Mouse (Mus musculus) heart, embryonic 16.5 days (tissue): ENCODE measurements around the gene Hoxa3. TPM values are rescaled to one million over a fixed set of nuclear protein-coding genes. Genes with fewer than 3 reads are reported as not detected.

Experiments
- ATAC-seq: fragments of 200-750 bp; cut with Nextera tagmentation; replicated peaks from 2 replicates; pipeline ENCODE4 v1.8.0; 2017; ENCODE audit warnings: moderate number of reproducible peaks; ENCODE audit not compliant: insufficient read depth, low FRiP score; ENCODE audit errors: extremely low read depth
- H3K27ac ChIP-seq: fragments of 300-500 bp; sonication (generic); 2 replicates; pipeline ENCODE4 v1.5.1; 2014; ENCODE audit warnings: mild to moderate bottlenecking, low read length, control low read depth, moderate library complexity
- H3K27me3 ChIP-seq: fragments of 300-500 bp; sonication (generic); 2 replicates; pipeline ENCODE4 v1.6.1; 2014; ENCODE audit warnings: low read length, mixed read lengths; ENCODE audit not compliant: control insufficient read depth, insufficient read depth
- H3K36me3 ChIP-seq: fragments of 300-500 bp; sonication (generic); 2 replicates; pipeline ENCODE4 v1.6.1; 2014; ENCODE audit not compliant: control insufficient read depth, insufficient read depth
- H3K4me1 ChIP-seq: fragments of 300-500 bp; sonication (generic); 2 replicates; pipeline ENCODE4 v1.6.1; 2014; ENCODE audit warnings: low read length, mixed read lengths; ENCODE audit not compliant: control insufficient read depth, insufficient read depth
- H3K4me2 ChIP-seq: fragments of 300-500 bp; sonication (generic); 2 replicates; pipeline ENCODE4 v1.6.1; 2014; ENCODE audit warnings: low read depth, mild to moderate bottlenecking, control low read depth, low read length
- H3K4me3 ChIP-seq: fragments of 300-500 bp; sonication (generic); 2 replicates; pipeline ENCODE4 v1.5.1; 2014; ENCODE audit warnings: mild to moderate bottlenecking, control low read depth, low read length
- H3K9ac ChIP-seq: fragments of 300-500 bp; sonication (generic); 2 replicates; pipeline ENCODE4 v1.6.1; 2014; ENCODE audit warnings: low read length, control low read depth
- H3K9me3 ChIP-seq: fragments of 300-500 bp; sonication (generic); replicated peaks from 2 replicates; pipeline ENCODE4 v1.6.1; 2016; ENCODE audit warnings: low read length; ENCODE audit not compliant: control insufficient read depth
- WGBS: fragments of 180-500 bp; shearing (Covaris S2); extraction: QIAGEN DNeasy Blood & Tissue Kit; methylation state at CpG from one replicate; pipeline ENCODE4 v1.1.7; 2014; 5-methylcytosine and 5-hydroxymethylcytosine counted together
- polyA plus RNA-seq: library from polyadenylated mRNA; unstranded; fragments of >200 nt; fragmentation: Nextera tagmentation; extraction: Ambion mirVana; gene quantifications from 2 replicates; pipeline ENCODE4 v1.2.1, GENCODE M21; 2015

Gene Hoxa3
- polyA plus RNA-seq, 1 experiment from 2014 or later: 0.89 TPM

- H3K9ac ChIP-seq: peak within 1 kb of the TSS; percentile 61
- 2% methylated on average over 36 of the region's 36 CpGs for WGBS
- no peak for ATAC-seq
- no peaks in the 10 kb centered on the region for H3K36me3 ChIP-seq
- peak within 1 kb of the TSS; percentile 41 for H3K27ac ChIP-seq
- peak within 1 kb of the TSS; percentile 49 for H3K4me3 ChIP-seq
- no peaks in the 10 kb centered on the region for H3K9me3 ChIP-seq
- H3K4me2 ChIP-seq: peak within 1 kb of the TSS; percentile 48
- H3K27me3 ChIP-seq: peaks cover 93% of the 10 kb centered on the region
- 0 out of 2 replicates have a peak, but pooled peaks cover 2% of the 10 kb centered on the region for H3K4me1 ChIP-seq
Measured at GRCm38 (mm10) chr6:52177061-52177735, 35.9 kb downstream of the Hoxa3 start, which contains the start of gene 5730596B20Rik. Gene 5730596B20Rik (plus strand): TSS chr6:52177498.

- H3K4me3 ChIP-seq: peak overlapping the region; percentile 49
- H3K4me2 ChIP-seq: peak overlapping the region; percentile 48
- no peaks in the 10 kb centered on the region for H3K36me3 ChIP-seq
- peak overlapping the region; percentile 61; the same call in 1 of the 2 replicates for H3K9ac ChIP-seq
- H3K27ac ChIP-seq: peak overlapping the region; percentile 40
- ATAC-seq: no peak
- H3K9me3 ChIP-seq: no peaks in the 10 kb centered on the region
- 1% methylated on average over 6 of the region's 6 CpGs for whole genome bisulfite sequencing
- H3K4me1 ChIP-seq: peaks cover 2% of the 10 kb centered on the region; the same call in 1 of the 2 replicates
- H3K27me3 ChIP-seq: peaks cover 93% of the 10 kb centered on the region
Measured at GRCm38 (mm10) chr6:52176391-52176790, 36.7 kb downstream of the Hoxa3 start.

- Histone ChIP-seq H3K4me3 (peak overlapping the region; percentile 49), H3K4me1 (peaks cover 2% of the 10 kb centered on the region; the same call in 1 of the 2 replicates), H3K27ac (peak overlapping the region; percentile 40), H3K9me3 (no peaks in the 10 kb centered on the region), H3K4me2 (peak overlapping the region; percentile 48), H3K36me3 (no peaks in the 10 kb centered on the region), H3K9ac (peak overlapping the region; percentile 61), H3K27me3 (peaks cover 93% of the 10 kb centered on the region)
- under 1% methylated on average over 25 of the region's 35 CpGs for WGBS
- ATAC-seq: no peak
Measured at GRCm38 (mm10) chr6:52175864-52176263, 37.3 kb downstream of the Hoxa3 start.

- H3K4me1 ChIP-seq: peaks cover 2% of the 10 kb centered on the region; the same call in 1 of the 2 replicates
- peak overlapping the region; percentile 40 for H3K27ac ChIP-seq
- WGBS: 2% methylated on average over 32 of the region's 41 CpGs
- peak overlapping the region; percentile 61 for H3K9ac ChIP-seq
- H3K4me2 ChIP-seq: peak overlapping the region; percentile 16
- peak overlapping the region; percentile 49 for H3K4me3 ChIP-seq
- H3K9me3 ChIP-seq: no peaks in the 10 kb centered on the region
- peaks cover 93% of the 10 kb centered on the region for H3K27me3 ChIP-seq
- H3K36me3 ChIP-seq: no peaks in the 10 kb centered on the region
- ATAC-seq: no peak
Measured at GRCm38 (mm10) chr6:52174968-52175751, 38.0 kb downstream of the Hoxa3 start.

GRCm38 (mm10) chr6:52173648-52174047, 39.5 kb downstream of the Hoxa3 start:
- peaks cover 90% of the 10 kb centered on the region for H3K27me3 ChIP-seq
- no peak for ATAC-seq
- H3K4me3 ChIP-seq: peak overlapping the region; percentile 35
- H3K36me3 ChIP-seq: no peaks in the 10 kb centered on the region
- WGBS: 11% methylated on average over 4 of the region's 4 CpGs
- no peak overlapping the region for H3K27ac ChIP-seq
- H3K9ac ChIP-seq: no peak overlapping the region
- H3K4me1 ChIP-seq: peaks cover 2% of the 10 kb centered on the region; the same call in 1 of the 2 replicates
- no peaks in the 10 kb centered on the region for H3K9me3 ChIP-seq
- H3K4me2 ChIP-seq: peak overlapping the region; percentile 51

GRCm38 (mm10) chr6:52172501-52172900, 40.6 kb downstream of the Hoxa3 start:
- H3K4me1 ChIP-seq: peaks cover 2% of the 10 kb centered on the region; the same call in 1 of the 2 replicates
- WGBS: 2% methylated on average over 35 of the region's 35 CpGs
- peaks cover 92% of the 10 kb centered on the region for H3K27me3 ChIP-seq
- peak overlapping the region; percentile 35 for H3K4me3 ChIP-seq
- H3K9ac ChIP-seq: no peak overlapping the region
- H3K4me2 ChIP-seq: peak overlapping the region; percentile 51
- H3K9me3 ChIP-seq: no peaks in the 10 kb centered on the region
- peak overlapping the region; percentile 39 for H3K27ac ChIP-seq
- H3K36me3 ChIP-seq: no peaks in the 10 kb centered on the region
- peak; percentile 52 for ATAC-seq

- no peak for ATAC-seq
- Histone ChIP-seq H3K9me3 (no peaks in the 10 kb centered on the region), H3K4me1 (peaks cover 2% of the 10 kb centered on the region; the same call in 1 of the 2 replicates), H3K27ac (peak overlapping the region; percentile 39; the same call in 1 of the 2 replicates), H3K4me3 (peak overlapping the region; percentile 35; the same call in 1 of the 2 replicates), H3K4me2 (peak overlapping the region; percentile 51), H3K27me3 (peaks cover 90% of the 10 kb centered on the region), H3K9ac (no peak overlapping the region), H3K36me3 (no peaks in the 10 kb centered on the region)
- WGBS: 16% methylated on average over 7 of the region's 7 CpGs
Measured at GRCm38 (mm10) chr6:52171938-52172337, 41.2 kb downstream of the Hoxa3 start.

- peaks cover 2% of the 10 kb centered on the region; the same call in 1 of the 2 replicates for H3K4me1 ChIP-seq
- H3K27ac ChIP-seq: peak overlapping the region; percentile 33
- no peak overlapping the region for H3K9ac ChIP-seq
- no peaks in the 10 kb centered on the region for H3K36me3 ChIP-seq
- ATAC-seq: no peak
- no peak overlapping the region for H3K4me2 ChIP-seq
- H3K27me3 ChIP-seq: peaks cover 90% of the 10 kb centered on the region
- 16% methylated on average over 4 of the region's 4 CpGs for WGBS
- no peaks in the 10 kb centered on the region for H3K9me3 ChIP-seq
- no peak overlapping the region for H3K4me3 ChIP-seq
Measured at GRCm38 (mm10) chr6:52171331-52171730, 41.8 kb downstream of the Hoxa3 start.
